Mouse (Mus musculus) heart, embryonic 11.5 days (tissue): ENCODE results near the gene Hsdl2. TPM values are rescaled to one million over a fixed set of nuclear protein-coding genes. Genes with fewer than 3 reads are reported as not detected.

ENCODE experiments used
- ATAC-seq: fragments of 200-750 bp; cut with Nextera tagmentation; replicated peaks from 2 replicates; pipeline ENCODE4 v1.8.0; 2017; ENCODE audit warnings: moderate library complexity; ENCODE audit not compliant: insufficient number of reproducible peaks, low FRiP score, low TSS enrichment
- H3K27ac ChIP-seq: fragments of 300-500 bp; sonication (generic); 2 replicates; pipeline ENCODE4 v1.5.1; 2014; ENCODE audit warnings: mild to moderate bottlenecking, low read depth, low read length
- H3K27me3 ChIP-seq: fragments of 300-500 bp; sonication (generic); 2 replicates; pipeline ENCODE4 v1.6.1; 2014; ENCODE audit warnings: mild to moderate bottlenecking, low read length, mixed read lengths; ENCODE audit not compliant: control insufficient read depth, insufficient read depth
- H3K36me3 ChIP-seq: fragments of 300-500 bp; sonication (generic); 2 replicates; pipeline ENCODE4 v1.6.1; 2014; ENCODE audit warnings: mild to moderate bottlenecking, low read length, moderate library complexity, mixed read lengths; ENCODE audit not compliant: control insufficient read depth, insufficient read depth
- H3K4me1 ChIP-seq: fragments of 300-500 bp; sonication (generic); 2 replicates; pipeline ENCODE4 v1.6.1; 2014; ENCODE audit warnings: low read length; ENCODE audit not compliant: control insufficient read depth, insufficient read depth
- H3K4me2 ChIP-seq: fragments of 300-500 bp; sonication (generic); 2 replicates; pipeline ENCODE4 v1.6.1; 2014; ENCODE audit warnings: mild to moderate bottlenecking, moderate library complexity
- H3K4me3 ChIP-seq: fragments of 300-500 bp; sonication (generic); 2 replicates; pipeline ENCODE4 v1.5.1; 2014; ENCODE audit warnings: low read depth, low read length
- H3K9ac ChIP-seq: fragments of 300-500 bp; sonication (generic); 2 replicates; pipeline ENCODE4 v1.6.1; 2014; ENCODE audit warnings: mild to moderate bottlenecking, low read depth, low read length, moderate library complexity
- H3K9me3 ChIP-seq: fragments of 300-500 bp; sonication (generic); replicated peaks from 2 replicates; pipeline ENCODE4 v1.6.1; 2016; ENCODE audit warnings: low read length; ENCODE audit not compliant: control insufficient read depth
- WGBS: fragments of 180-500 bp; shearing (Covaris S2); extraction: QIAGEN DNeasy Blood & Tissue Kit; methylation state at CpG from one replicate; pipeline ENCODE4 v1.1.7; 2014; ENCODE audit not compliant: insufficient replicate concordance; 5-methylcytosine and 5-hydroxymethylcytosine counted together
- polyA plus RNA-seq: library from polyadenylated mRNA; unstranded; fragments of >200 nt; fragmentation: Nextera tagmentation; extraction: Ambion mirVana; gene quantifications from 2 replicates; pipeline ENCODE4 v1.2.1, GENCODE M21; 2014

The Hsdl2 gene
- polyA plus RNA-seq, 1 experiment from 2014 or later = 30.8 TPM

GRCm38 (mm10) chr4:59572521-59573118, 8.7 kb upstream of the Hsdl2 start:
- no peak for ATAC-seq
- Histone ChIP-seq H3K27ac (no peak overlapping the region), H3K36me3 (no peaks in the 10 kb centered on the region), H3K27me3 (no peaks in the 10 kb centered on the region), H3K4me3 (no peak overlapping the region), H3K9me3 (no peaks in the 10 kb centered on the region), H3K9ac (no peak overlapping the region), H3K4me1 (no peaks in the 10 kb centered on the region), H3K4me2 (no peak overlapping the region)
- WGBS = 78% methylated on average over 11 of the region's 11 CpGs

- Histone ChIP-seq H3K4me1 (peaks cover 2% of the 10 kb centered on the region; the same call in 1 of the 2 replicates), H3K4me2 (no peak overlapping the region), H3K9ac (no peak overlapping the region), H3K9me3 (no peaks in the 10 kb centered on the region), H3K27me3 (no peaks in the 10 kb centered on the region), H3K36me3 (no peaks in the 10 kb centered on the region), H3K27ac (no peak overlapping the region), H3K4me3 (no peak overlapping the region)
- WGBS = 78% methylated on average over 11 of the region's 11 CpGs
- ATAC-seq = no peak
These were observed 6.0 kb upstream of the Hsdl2 start for GRCm38 (mm10) chr4:59575184-59575958.

GRCm38 (mm10) chr4:59580495-59581281, 675 bp upstream of the Hsdl2 start:
- Histone ChIP-seq H3K4me3 (peak overlapping the region; percentile 57), H3K9me3 (no peaks in the 10 kb centered on the region), H3K4me1 (peaks cover 2% of the 10 kb centered on the region; the same call in 1 of the 2 replicates), H3K4me2 (peak overlapping the region; percentile 90), H3K27ac (peak overlapping the region; percentile 93), H3K27me3 (no peaks in the 10 kb centered on the region), H3K9ac (peak overlapping the region; percentile 83), H3K36me3 (no peaks in the 10 kb centered on the region)
- under 1% methylated on average over 23 of the region's 23 CpGs for whole genome bisulfite sequencing
- ATAC-seq = peak; percentile 60; the same call in 1 of the 2 replicates

GRCm38 (mm10) chr4:59582186-59582585, 823 bp downstream of the Hsdl2 start:
- Histone ChIP-seq H3K27me3 (no peaks in the 10 kb centered on the region), H3K4me2 (peak overlapping the region; percentile 90), H3K4me3 (peak overlapping the region; percentile 57), H3K9ac (no peak overlapping the region), H3K27ac (no peak overlapping the region), H3K9me3 (no peaks in the 10 kb centered on the region), H3K36me3 (no peaks in the 10 kb centered on the region), H3K4me1 (peaks cover 2% of the 10 kb centered on the region; the same call in 1 of the 2 replicates)
- ATAC-seq = no peak
- WGBS = 26% methylated on average over 6 of the region's 6 CpGs

GRCm38 (mm10) chr4:59585097-59585496, 3.7 kb downstream of the Hsdl2 start:
- H3K9me3 ChIP-seq = no peaks in the 10 kb centered on the region
- no peak overlapping the region for H3K9ac ChIP-seq
- H3K4me2 ChIP-seq = no peak overlapping the region
- peaks cover under 1% of the 10 kb centered on the region; the same call in 1 of the 2 replicates for H3K4me1 ChIP-seq
- no peak overlapping the region for H3K27ac ChIP-seq
- 81% methylated on average over 5 of the region's 5 CpGs for WGBS
- no peaks in the 10 kb centered on the region for H3K36me3 ChIP-seq
- no peaks in the 10 kb centered on the region for H3K27me3 ChIP-seq
- no peak for ATAC-seq
- no peak overlapping the region for H3K4me3 ChIP-seq

GRCm38 (mm10) chr4:59587215-59587871, 6.0 kb downstream of the Hsdl2 start:
- Histone ChIP-seq H3K27me3 (no peaks in the 10 kb centered on the region), H3K27ac (no peak overlapping the region), H3K4me3 (no peak overlapping the region), H3K36me3 (no peaks in the 10 kb centered on the region), H3K9me3 (no peaks in the 10 kb centered on the region), H3K4me2 (no peak overlapping the region), H3K4me1 (no peaks in the 10 kb centered on the region), H3K9ac (no peak overlapping the region)
- 58% methylated on average over 2 of the region's 2 CpGs for WGBS
- ATAC-seq = no peak

GRCm38 (mm10) chr4:59587872-59588226, 6.5 kb downstream of the Hsdl2 start:
- no peaks in the 10 kb centered on the region for H3K4me1 ChIP-seq
- ATAC-seq = no peak
- H3K36me3 ChIP-seq = no peaks in the 10 kb centered on the region
- no peaks in the 10 kb centered on the region for H3K27me3 ChIP-seq
- H3K4me2 ChIP-seq = no peak overlapping the region
- 96% methylated on average over 1 of the region's 1 CpGs for WGBS
- no peaks in the 10 kb centered on the region for H3K9me3 ChIP-seq
- H3K4me3 ChIP-seq = no peak overlapping the region
- H3K9ac ChIP-seq = no peak overlapping the region
- H3K27ac ChIP-seq = no peak overlapping the region

- Histone ChIP-seq H3K4me1 (no peaks in the 10 kb centered on the region), H3K9ac (no peak overlapping the region), H3K9me3 (no peaks in the 10 kb centered on the region), H3K4me2 (no peak overlapping the region), H3K4me3 (no peak overlapping the region), H3K27me3 (no peaks in the 10 kb centered on the region), H3K36me3 (peaks cover 3% of the 10 kb centered on the region; the same call in 1 of the 2 replicates), H3K27ac (no peak overlapping the region)
- WGBS = 67% methylated on average over 2 of the region's 2 CpGs
- no peak for ATAC-seq
These were observed 13.3 kb downstream of the Hsdl2 start for GRCm38 (mm10) chr4:59594614-59595013.
